Mouse (Mus musculus) liver, postnatal 0 days (tissue): ENCODE measurements around the gene Lsp1.

Experiments used
- CTCF ChIP-seq: sonication (generic); IDR thresholded peaks from 2 replicates; pipeline ENCODE4 v1.5.1; 2016; ENCODE audit warnings: antibody characterized with exemption, low read depth
- EP300 ChIP-seq: IDR thresholded peaks from 2 replicates; pipeline ENCODE4 v1.6.1; 2016; ENCODE audit warnings: antibody characterized with exemption, low read depth, mild to moderate bottlenecking

- no peak for TF ChIP-seq CTCF
- no peak for TF ChIP-seq EP300
Observed at GRCm38 (mm10) chr7:142458676-142459298, 1.8 kb upstream of the Lsp1 start.
